Mouse (Mus musculus): ENCODE data around the gene Prrxl1. TPM values are rescaled to one million over a fixed set of nuclear protein-coding genes. Genes with fewer than 3 reads are reported as not detected.

Gene Prrxl1
- polyA plus RNA-seq, 1 experiment from 2014 or later, result 5.7 TPM

GRCm38 (mm10) chr14:32632908-32633600 lies 33.8 kb downstream of the Prrxl1 start:
- 90% methylated on average over 6 of the region's 6 CpGs for WGBS
- Histone ChIP-seq H3K9ac (replicated peaks) (no peak overlapping the region), H3K36me3 (no peaks in the 10 kb centered on the region), H3K27ac (no peak overlapping the region), H3K4me2 (replicated peaks) (no peak overlapping the region), H3K4me1 (replicated peaks) (no peaks in the 10 kb centered on the region), H3K4me3 (replicated peaks) (no peak overlapping the region), H3K9me3 (no peaks in the 10 kb centered on the region), H3K27me3 (no peaks in the 10 kb centered on the region)
- no peak for ATAC-seq

- no peaks in the 10 kb centered on the region for H3K4me1 ChIP-seq (replicated peaks)
- H3K4me3 ChIP-seq (replicated peaks), result no peak overlapping the region
- no peak overlapping the region for H3K4me2 ChIP-seq (replicated peaks)
- no peaks in the 10 kb centered on the region for H3K27me3 ChIP-seq
- WGBS, result 44% methylated on average over 11 of the region's 11 CpGs
- ATAC-seq, result no peak
- H3K9ac ChIP-seq (replicated peaks), result no peak overlapping the region
- no peaks in the 10 kb centered on the region for H3K9me3 ChIP-seq
- H3K27ac ChIP-seq, result no peak overlapping the region
- H3K36me3 ChIP-seq, result no peaks in the 10 kb centered on the region
Measured at GRCm38 (mm10) chr14:32634015-32634682, 34.9 kb downstream of the Prrxl1 start.

GRCm38 (mm10) chr14:32638485-32638884 lies 39.3 kb downstream of the Prrxl1 start:
- H3K36me3 ChIP-seq, result no peaks in the 10 kb centered on the region
- H3K27ac ChIP-seq, result no peak overlapping the region
- H3K27me3 ChIP-seq, result no peaks in the 10 kb centered on the region
- no peak overlapping the region for H3K4me2 ChIP-seq (replicated peaks)
- 91% methylated on average over 2 of the region's 2 CpGs for WGBS
- no peak overlapping the region for H3K9ac ChIP-seq (replicated peaks)
- H3K4me1 ChIP-seq (replicated peaks), result no peaks in the 10 kb centered on the region
- no peak overlapping the region for H3K4me3 ChIP-seq (replicated peaks)
- ATAC-seq, result no peak
- H3K9me3 ChIP-seq, result no peaks in the 10 kb centered on the region

GRCm38 (mm10) chr14:32659781-32660180 lies 60.6 kb downstream of the Prrxl1 start:
- Histone ChIP-seq H3K4me3 (replicated peaks) (no peak overlapping the region), H3K36me3 (no peaks in the 10 kb centered on the region), H3K4me2 (replicated peaks) (no peak overlapping the region), H3K4me1 (replicated peaks) (no peaks in the 10 kb centered on the region), H3K27me3 (peaks cover 4% of the 10 kb centered on the region; the same call in 1 of the 2 replicates), H3K9ac (replicated peaks) (no peak overlapping the region), H3K27ac (no peak overlapping the region), H3K9me3 (no peaks in the 10 kb centered on the region)
- ATAC-seq, result no peak
- 80% methylated on average over 9 of the region's 9 CpGs for WGBS

- no peak overlapping the region for H3K4me2 ChIP-seq (replicated peaks)
- no peaks in the 10 kb centered on the region for H3K4me1 ChIP-seq (replicated peaks)
- no peak overlapping the region for H3K27ac ChIP-seq
- H3K9me3 ChIP-seq, result no peaks in the 10 kb centered on the region
- H3K4me3 ChIP-seq (replicated peaks), result no peak overlapping the region
- WGBS, result 87% methylated on average over 6 of the region's 6 CpGs
- peaks cover 4% of the 10 kb centered on the region; the same call in 1 of the 2 replicates for H3K27me3 ChIP-seq
- no peaks in the 10 kb centered on the region for H3K36me3 ChIP-seq
- no peak for ATAC-seq
- no peak overlapping the region for H3K9ac ChIP-seq (replicated peaks)
Measured at GRCm38 (mm10) chr14:32663099-32663498, 63.9 kb downstream of the Prrxl1 start.

- H3K27me3 ChIP-seq, result no peaks in the 10 kb centered on the region
- no peak overlapping the region for H3K4me3 ChIP-seq (replicated peaks)
- no peak overlapping the region for H3K27ac ChIP-seq
- no peak overlapping the region for H3K9ac ChIP-seq (replicated peaks)
- no peaks in the 10 kb centered on the region for H3K36me3 ChIP-seq
- WGBS, result 60% methylated on average over 3 of the region's 3 CpGs
- no peaks in the 10 kb centered on the region for H3K4me1 ChIP-seq (replicated peaks)
- no peaks in the 10 kb centered on the region for H3K9me3 ChIP-seq
- ATAC-seq, result no peak
- no peak overlapping the region for H3K4me2 ChIP-seq (replicated peaks)
Measured at GRCm38 (mm10) chr14:32673178-32673577, 74.0 kb downstream of the Prrxl1 start.

- H3K4me3 ChIP-seq (replicated peaks), result no peak overlapping the region
- WGBS, result 71% methylated on average over 3 of the region's 3 CpGs
- no peaks in the 10 kb centered on the region for H3K36me3 ChIP-seq
- H3K27ac ChIP-seq, result no peak overlapping the region
- H3K9ac ChIP-seq (replicated peaks), result no peak overlapping the region
- H3K4me2 ChIP-seq (replicated peaks), result no peak overlapping the region
- no peaks in the 10 kb centered on the region for H3K9me3 ChIP-seq
- H3K27me3 ChIP-seq, result no peaks in the 10 kb centered on the region
- no peak for ATAC-seq
- H3K4me1 ChIP-seq (replicated peaks), result peaks cover 6% of the 10 kb centered on the region
Measured at GRCm38 (mm10) chr14:32678565-32678964, 79.4 kb downstream of the Prrxl1 start.

GRCm38 (mm10) chr14:32681603-32682002 lies 82.4 kb downstream of the Prrxl1 start:
- no peak for ATAC-seq
- H3K4me1 ChIP-seq (replicated peaks), result peaks cover 21% of the 10 kb centered on the region
- 38% methylated on average over 3 of the region's 3 CpGs for WGBS
- no peaks in the 10 kb centered on the region for H3K9me3 ChIP-seq
- H3K4me3 ChIP-seq (replicated peaks), result no peak overlapping the region
- H3K36me3 ChIP-seq, result no peaks in the 10 kb centered on the region
- H3K4me2 ChIP-seq (replicated peaks), result no peak overlapping the region
- no peak overlapping the region for H3K9ac ChIP-seq (replicated peaks)
- no peaks in the 10 kb centered on the region for H3K27me3 ChIP-seq
- H3K27ac ChIP-seq, result no peak overlapping the region

GRCm38 (mm10) chr14:32682536-32682935 lies 83.3 kb downstream of the Prrxl1 start:
- Histone ChIP-seq H3K4me2 (replicated peaks) (no peak overlapping the region), H3K27ac (no peak overlapping the region), H3K4me3 (replicated peaks) (no peak overlapping the region), H3K36me3 (no peaks in the 10 kb centered on the region), H3K9ac (replicated peaks) (no peak overlapping the region), H3K9me3 (no peaks in the 10 kb centered on the region), H3K4me1 (replicated peaks) (peaks cover 21% of the 10 kb centered on the region), H3K27me3 (no peaks in the 10 kb centered on the region)
- WGBS, result 93% methylated on average over 12 of the region's 12 CpGs
- 0 out of 2 replicates have a peak, but pooled peaks have one; percentile 15 for ATAC-seq

- Histone ChIP-seq H3K27me3 (no peaks in the 10 kb centered on the region), H3K9ac (replicated peaks) (no peak overlapping the region), H3K4me3 (replicated peaks) (no peak overlapping the region), H3K9me3 (no peaks in the 10 kb centered on the region), H3K27ac (no peak overlapping the region), H3K36me3 (no peaks in the 10 kb centered on the region), H3K4me1 (replicated peaks) (peaks cover 21% of the 10 kb centered on the region), H3K4me2 (replicated peaks) (no peak overlapping the region; the same call in 1 of the 2 replicates)
- peak; percentile 40 for ATAC-seq
- 66% methylated on average over 19 of the region's 19 CpGs for WGBS
Measured at GRCm38 (mm10) chr14:32683251-32683838, 84.1 kb downstream of the Prrxl1 start.

- Histone ChIP-seq H3K27me3 (no peaks in the 10 kb centered on the region), H3K27ac (no peak overlapping the region), H3K4me3 (replicated peaks) (no peak overlapping the region), H3K4me1 (replicated peaks) (peaks cover 21% of the 10 kb centered on the region), H3K36me3 (no peaks in the 10 kb centered on the region), H3K9ac (replicated peaks) (no peak overlapping the region), H3K4me2 (replicated peaks) (peak overlapping the region; percentile 16), H3K9me3 (no peaks in the 10 kb centered on the region)
- 43% methylated on average over 19 of the region's 19 CpGs for WGBS
- peak; percentile 64 for ATAC-seq
Measured at GRCm38 (mm10) chr14:32683982-32684734, 85.0 kb downstream of the Prrxl1 start.

GRCm38 (mm10) chr14:32684735-32685105 lies 85.5 kb downstream of the Prrxl1 start:
- Histone ChIP-seq H3K4me1 (replicated peaks) (peaks cover 21% of the 10 kb centered on the region), H3K4me3 (replicated peaks) (no peak overlapping the region), H3K27me3 (no peaks in the 10 kb centered on the region), H3K9ac (replicated peaks) (no peak overlapping the region), H3K27ac (no peak overlapping the region), H3K9me3 (no peaks in the 10 kb centered on the region), H3K4me2 (replicated peaks) (no peak overlapping the region), H3K36me3 (no peaks in the 10 kb centered on the region)
- ATAC-seq, result no peak; the same call in 1 of the 2 replicates
- 84% methylated on average over 19 of the region's 19 CpGs for WGBS
